Mouse (Mus musculus): Measurements from ENCODE around the gene Pate2. TPM values are rescaled to one million over a fixed set of nuclear protein-coding genes. Genes with fewer than 3 reads are reported as not detected.

Gene Pate2
- polyA plus RNA-seq, 1 experiment from 2014 or later, result 0.25 TPM

DNA sequence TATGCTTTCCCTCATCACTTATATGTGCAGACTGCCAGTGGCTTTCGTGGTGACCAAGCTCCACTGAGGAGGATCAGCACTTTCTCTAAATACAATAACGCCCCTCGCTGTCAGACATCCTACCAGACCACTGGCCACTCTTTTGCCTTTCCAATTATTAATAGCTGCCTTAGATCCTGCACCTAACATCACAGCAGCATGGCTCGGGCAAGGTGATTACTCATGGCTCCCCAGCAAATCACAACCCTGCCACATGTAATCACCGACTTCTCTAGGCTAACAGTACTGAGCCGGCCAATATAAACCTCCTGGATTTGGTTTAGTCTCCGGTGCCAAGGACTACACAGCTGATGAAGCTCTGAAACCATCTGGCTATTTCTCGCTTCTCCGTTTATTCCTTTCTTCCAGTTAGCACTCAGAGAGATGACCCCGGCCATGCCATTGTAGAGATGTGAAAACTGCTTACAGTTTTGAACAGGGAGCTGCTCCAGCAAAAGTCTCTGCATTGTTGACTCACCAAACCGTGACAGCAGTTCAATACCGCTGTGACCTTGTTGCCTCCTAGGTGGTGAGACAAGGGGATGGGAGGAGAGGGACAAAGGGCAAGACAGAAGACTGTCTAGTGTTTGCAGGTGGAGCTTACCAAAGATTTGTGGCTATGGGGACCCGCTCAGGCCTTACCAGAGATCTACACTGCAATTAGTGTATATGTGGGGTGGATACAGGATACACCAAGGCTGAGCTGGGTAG is 30.9 kb upstream of the Pate2 start:
- H3K27ac ChIP-seq, result no peak overlapping the region
- no peak for DNase-seq
- 69% methylated on average over 13 of the region's 13 CpGs for WGBS (ENCODE audit: insufficient replicate concordance)

DNA sequence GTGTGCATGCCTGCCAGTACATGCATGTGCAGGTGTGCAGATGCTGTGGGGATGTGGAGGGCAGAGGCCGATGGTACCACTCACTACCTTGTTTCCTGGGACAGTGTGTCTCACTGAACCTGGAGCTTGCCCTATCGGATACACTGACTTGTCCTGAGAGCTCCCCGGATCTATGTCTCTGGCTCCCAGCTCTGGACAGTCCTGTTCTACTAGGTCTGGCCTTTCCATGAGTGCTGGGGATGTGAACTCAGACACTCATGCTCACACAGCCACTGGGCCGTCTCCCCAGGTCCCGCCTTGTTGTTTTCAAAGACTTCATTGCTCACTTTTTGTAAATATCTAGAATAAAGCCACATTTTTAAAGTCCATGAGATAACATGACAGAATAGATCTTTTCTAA is 29.1 kb upstream of the Pate2 start:
- no peak for ATAC-seq (ENCODE audit: low read depth)
- H3K36me3 ChIP-seq, result no peaks in the 10 kb centered on the region
- 69% methylated on average over 5 of the region's 5 CpGs for WGBS (ENCODE audit: insufficient replicate concordance)

More for the DNA sequence above, 30.9 kb upstream of the Pate2 start:
- Histone ChIP-seq H3K9me3 (replicated peaks) (no peaks in the 10 kb centered on the region), H3K4me3 (replicated peaks) (no peak overlapping the region), H3K4me1 (replicated peaks) (peaks cover 12% of the 10 kb centered on the region; the same call in 1 of the 2 replicates), H3K9ac (no peak overlapping the region), H3K36me3 (no peaks in the 10 kb centered on the region), H3K4me2 (no peak overlapping the region), H3K27me3 (no peaks in the 10 kb centered on the region)
- no peak for ATAC-seq (ENCODE audit: low read depth)

DNA sequence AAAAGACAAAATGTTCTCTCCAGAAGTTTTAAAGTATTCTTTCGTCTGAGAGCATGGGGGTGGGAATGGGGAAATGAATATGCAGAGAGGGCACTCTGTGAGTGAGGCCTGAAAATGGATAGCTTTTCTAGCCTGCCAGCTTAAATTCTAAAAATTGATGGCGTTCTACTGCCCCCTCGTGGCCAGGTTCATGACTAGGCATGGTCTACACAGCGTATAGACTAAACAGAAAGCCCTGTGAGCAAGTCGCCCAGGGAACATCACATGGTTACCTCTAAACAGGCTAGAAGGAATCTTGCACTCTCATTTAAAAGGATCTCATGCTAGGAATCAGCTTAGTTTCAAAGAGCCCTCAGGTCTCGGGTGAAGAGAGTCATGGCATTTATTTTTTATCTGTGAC is 28.6 kb upstream of the Pate2 start:
- no peaks in the 10 kb centered on the region for H3K27me3 ChIP-seq
- DNase-seq, result peak; percentile 55
- H3K9me3 ChIP-seq (replicated peaks), result no peaks in the 10 kb centered on the region
- H3K4me1 ChIP-seq (replicated peaks), result peaks cover 11% of the 10 kb centered on the region; the same call in 1 of the 2 replicates
- peak; percentile 48; the same call in 1 of the 2 replicates for ATAC-seq (ENCODE audit: low read depth)
- no peak overlapping the region for H3K9ac ChIP-seq
- WGBS (ENCODE audit: insufficient replicate concordance), result 7% methylated on average over 6 of the region's 6 CpGs
- no peak overlapping the region for H3K4me2 ChIP-seq
- H3K4me3 ChIP-seq (replicated peaks), result no peak overlapping the region
- no peak overlapping the region for H3K27ac ChIP-seq
- no peaks in the 10 kb centered on the region for H3K36me3 ChIP-seq

More for the DNA sequence above, 29.1 kb upstream of the Pate2 start:
- no peak overlapping the region for H3K4me2 ChIP-seq
- no peak overlapping the region for H3K9ac ChIP-seq
- peaks cover 9% of the 10 kb centered on the region; the same call in 1 of the 2 replicates for H3K4me1 ChIP-seq (replicated peaks)
- H3K27me3 ChIP-seq, result no peaks in the 10 kb centered on the region
- no peaks in the 10 kb centered on the region for H3K9me3 ChIP-seq (replicated peaks)
- no peak for DNase-seq
- H3K27ac ChIP-seq, result no peak overlapping the region
- H3K4me3 ChIP-seq (replicated peaks), result no peak overlapping the region

DNA sequence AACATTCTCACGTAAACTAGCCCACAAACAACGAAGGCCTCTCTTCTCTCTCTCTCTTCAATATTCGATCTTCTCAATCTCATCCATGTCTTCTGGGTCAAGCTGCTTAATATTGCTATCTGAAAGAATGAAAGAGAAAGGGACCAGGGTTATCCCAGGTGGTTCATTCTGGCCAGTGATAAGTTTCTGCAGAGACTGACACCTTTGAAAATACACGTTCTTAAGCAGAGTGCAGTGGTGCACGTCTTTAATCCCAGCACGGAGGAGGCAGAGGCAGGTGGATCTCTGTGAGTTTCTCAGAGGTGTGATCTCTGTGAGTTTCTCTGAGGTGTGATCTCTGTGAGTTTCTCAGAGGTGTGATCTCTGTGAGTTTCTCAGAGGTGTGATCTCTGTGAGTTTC is 28.1 kb upstream of the Pate2 start:
- H3K4me2 ChIP-seq, result no peak overlapping the region
- 41% methylated on average over 6 of the region's 6 CpGs for WGBS (ENCODE audit: insufficient replicate concordance)
- no peaks in the 10 kb centered on the region for H3K9me3 ChIP-seq (replicated peaks)
- ATAC-seq (ENCODE audit: low read depth) (no peak), DNase-seq (no peak)
- H3K9ac ChIP-seq, result no peak overlapping the region
- no peak overlapping the region for H3K4me3 ChIP-seq (replicated peaks)
- H3K27me3 ChIP-seq, result no peaks in the 10 kb centered on the region
- no peak overlapping the region for H3K27ac ChIP-seq
- H3K36me3 ChIP-seq, result no peaks in the 10 kb centered on the region
- H3K4me1 ChIP-seq (replicated peaks), result peaks cover 16% of the 10 kb centered on the region; the same call in 1 of the 2 replicates

DNA sequence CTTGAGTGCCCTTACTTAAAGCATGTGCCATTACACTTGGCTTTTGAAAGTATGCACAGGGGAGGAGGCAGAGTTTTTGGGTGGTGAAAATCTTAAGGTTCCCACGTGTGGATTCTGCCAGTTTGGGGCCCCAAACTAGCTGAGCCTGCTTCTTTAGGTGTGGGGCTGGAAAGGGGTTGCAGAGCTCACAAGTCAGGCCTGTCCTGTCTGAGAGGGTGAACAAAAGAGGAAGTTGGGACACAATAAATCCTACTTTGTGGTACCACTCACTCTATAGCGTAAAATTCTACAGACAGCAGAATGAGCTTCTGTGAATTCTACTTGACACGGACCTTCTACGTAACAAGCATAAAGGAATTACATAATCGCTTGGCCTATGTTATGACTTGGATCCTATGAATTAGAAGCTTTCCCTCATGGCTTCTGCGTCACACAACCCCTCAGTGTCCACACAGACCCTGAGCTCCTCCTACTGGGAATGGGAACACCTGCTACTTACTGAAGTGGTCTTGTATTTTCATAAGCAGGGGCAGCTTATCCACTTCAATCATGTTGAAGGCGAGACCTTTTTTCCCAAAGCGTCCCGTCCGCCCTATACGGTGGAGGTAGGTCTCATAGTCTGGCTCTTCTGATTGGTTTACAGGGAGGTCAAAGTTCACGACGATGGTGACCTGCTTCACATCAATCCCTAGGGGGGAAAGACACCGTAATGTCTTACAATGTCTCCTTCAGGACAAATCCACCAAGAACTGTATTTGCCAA is 26.8 kb upstream of the Pate2 start:
- H3K4me1 ChIP-seq (replicated peaks), result peaks cover 12% of the 10 kb centered on the region; the same call in 1 of the 2 replicates
- no peak overlapping the region for H3K27ac ChIP-seq
- no peak overlapping the region for H3K4me3 ChIP-seq (replicated peaks)
- H3K36me3 ChIP-seq, result no peaks in the 10 kb centered on the region
- H3K4me2 ChIP-seq, result no peak overlapping the region
- WGBS (ENCODE audit: insufficient replicate concordance), result 67% methylated on average over 14 of the region's 14 CpGs
- no peaks in the 10 kb centered on the region for H3K27me3 ChIP-seq
- DNase-seq (no peak), ATAC-seq (ENCODE audit: low read depth) (no peak)
- H3K9me3 ChIP-seq (replicated peaks), result no peaks in the 10 kb centered on the region
- H3K9ac ChIP-seq, result no peak overlapping the region

DNA sequence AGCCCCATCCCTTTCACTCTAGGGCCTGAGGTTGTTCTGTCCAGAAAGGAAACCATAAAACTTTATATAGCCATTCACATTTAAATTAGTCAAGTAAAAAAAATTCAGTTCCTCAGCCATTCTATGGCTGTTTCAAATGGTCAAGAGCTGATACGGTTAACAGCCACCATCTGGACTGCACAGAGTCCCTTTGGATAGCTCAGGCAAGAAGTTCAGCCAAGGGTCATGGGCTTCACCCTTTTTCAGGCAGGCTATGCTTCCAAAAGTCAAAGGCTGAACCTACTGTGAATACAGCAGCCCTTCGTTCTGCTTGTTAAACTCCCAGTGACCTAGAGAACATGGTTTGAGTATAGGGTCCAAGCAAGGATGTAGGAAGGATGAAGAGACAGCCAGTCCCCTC is 25.4 kb upstream of the Pate2 start:
- Histone ChIP-seq H3K4me1 (replicated peaks) (peaks cover 8% of the 10 kb centered on the region; the same call in 1 of the 2 replicates), H3K4me3 (replicated peaks) (no peak overlapping the region), H3K36me3 (no peaks in the 10 kb centered on the region), H3K9me3 (replicated peaks) (no peaks in the 10 kb centered on the region), H3K27ac (no peak overlapping the region), H3K4me2 (no peak overlapping the region), H3K27me3 (no peaks in the 10 kb centered on the region), H3K9ac (no peak overlapping the region)
- ATAC-seq (ENCODE audit: low read depth) (no peak), DNase-seq (no peak)
- 68% methylated on average over 2 of the region's 2 CpGs for WGBS (ENCODE audit: insufficient replicate concordance)

DNA sequence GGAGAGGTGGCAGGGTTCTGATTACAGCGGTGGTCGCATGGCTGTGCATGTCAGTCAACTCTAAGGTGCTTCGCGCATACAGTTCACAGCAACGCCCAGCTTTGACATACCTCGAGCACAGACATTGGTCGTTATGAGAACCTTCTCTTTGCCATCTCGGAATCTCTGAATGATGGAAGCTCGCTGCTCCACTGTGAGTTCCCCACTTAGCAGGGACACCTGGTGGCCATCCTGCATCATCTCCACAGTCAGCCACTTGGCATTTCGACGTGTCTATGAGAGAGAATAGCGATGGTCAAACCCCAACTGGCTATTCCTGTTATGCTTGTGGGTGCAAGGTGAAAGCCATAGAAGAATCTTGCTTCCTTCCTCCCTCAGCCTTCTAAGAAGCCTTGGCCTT is 24.4 kb upstream of the Pate2 start:
- no peak overlapping the region for H3K27ac ChIP-seq
- peaks cover 8% of the 10 kb centered on the region; the same call in 1 of the 2 replicates for H3K4me1 ChIP-seq (replicated peaks)
- H3K4me2 ChIP-seq, result no peak overlapping the region
- H3K27me3 ChIP-seq, result no peaks in the 10 kb centered on the region
- H3K36me3 ChIP-seq, result no peaks in the 10 kb centered on the region
- ATAC-seq (ENCODE audit: low read depth) (no peak), DNase-seq (no peak)
- H3K4me3 ChIP-seq (replicated peaks), result no peak overlapping the region
- no peaks in the 10 kb centered on the region for H3K9me3 ChIP-seq (replicated peaks)
- WGBS (ENCODE audit: insufficient replicate concordance), result 61% methylated on average over 12 of the region's 12 CpGs
- no peak overlapping the region for H3K9ac ChIP-seq

DNA sequence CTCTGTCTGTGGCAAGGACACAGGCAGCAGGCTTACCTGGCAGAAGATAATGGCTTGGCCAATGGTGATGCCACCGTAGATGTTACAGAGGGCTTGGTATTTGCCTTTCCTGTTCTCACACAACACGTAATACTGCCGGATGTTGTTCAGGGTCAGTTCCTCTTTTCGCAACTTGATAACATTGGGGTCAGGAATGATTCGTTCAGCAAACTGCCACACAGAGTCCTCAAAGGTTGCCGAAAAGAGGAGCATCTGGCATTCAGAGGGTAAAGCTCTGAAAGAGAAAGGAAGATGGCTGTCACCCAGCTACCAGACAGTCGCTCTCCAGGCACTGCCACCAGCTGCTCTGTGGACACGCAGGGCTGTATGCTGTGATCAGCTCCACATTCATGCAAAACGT is 23.3 kb upstream of the Pate2 start:
- ATAC-seq (ENCODE audit: low read depth), result no peak
- Histone ChIP-seq H3K27ac (no peak overlapping the region), H3K9me3 (replicated peaks) (no peaks in the 10 kb centered on the region), H3K27me3 (no peaks in the 10 kb centered on the region), H3K9ac (no peak overlapping the region; the same call in 1 of the 2 replicates), H3K4me2 (no peak overlapping the region), H3K4me1 (replicated peaks) (peaks cover 8% of the 10 kb centered on the region; the same call in 1 of the 2 replicates), H3K4me3 (replicated peaks) (no peak overlapping the region), H3K36me3 (no peaks in the 10 kb centered on the region)
- no peak for DNase-seq
- WGBS (ENCODE audit: insufficient replicate concordance), result 14% methylated on average over 9 of the region's 9 CpGs

DNA sequence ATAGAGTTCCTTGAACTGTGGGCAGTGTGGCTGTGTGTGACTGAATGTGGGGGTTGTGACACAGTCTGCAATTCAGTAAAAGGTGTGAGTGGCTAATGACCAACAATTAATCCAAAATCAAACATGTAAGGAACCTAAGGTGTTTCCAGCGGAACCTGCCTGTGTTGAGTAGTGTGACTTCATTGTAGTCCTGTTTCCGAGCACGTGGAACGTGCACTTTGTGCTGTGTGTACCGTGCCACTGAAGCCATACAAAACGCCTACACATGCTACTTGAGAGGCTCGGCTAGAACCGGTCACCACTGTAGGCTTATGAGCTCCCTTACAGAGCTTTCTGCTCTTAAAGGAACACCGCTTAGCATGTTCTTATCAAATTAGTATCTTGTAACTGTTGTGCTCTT is 21.6 kb upstream of the Pate2 start:
- Histone ChIP-seq H3K9ac (no peak overlapping the region), H3K4me1 (replicated peaks) (peaks cover 8% of the 10 kb centered on the region; the same call in 1 of the 2 replicates), H3K4me2 (no peak overlapping the region), H3K4me3 (replicated peaks) (no peak overlapping the region), H3K27ac (no peak overlapping the region), H3K27me3 (no peaks in the 10 kb centered on the region), H3K9me3 (replicated peaks) (no peaks in the 10 kb centered on the region), H3K36me3 (no peaks in the 10 kb centered on the region)
- 76% methylated on average over 9 of the region's 9 CpGs for WGBS (ENCODE audit: insufficient replicate concordance)
- ATAC-seq (ENCODE audit: low read depth) (no peak), DNase-seq (no peak)

DNA sequence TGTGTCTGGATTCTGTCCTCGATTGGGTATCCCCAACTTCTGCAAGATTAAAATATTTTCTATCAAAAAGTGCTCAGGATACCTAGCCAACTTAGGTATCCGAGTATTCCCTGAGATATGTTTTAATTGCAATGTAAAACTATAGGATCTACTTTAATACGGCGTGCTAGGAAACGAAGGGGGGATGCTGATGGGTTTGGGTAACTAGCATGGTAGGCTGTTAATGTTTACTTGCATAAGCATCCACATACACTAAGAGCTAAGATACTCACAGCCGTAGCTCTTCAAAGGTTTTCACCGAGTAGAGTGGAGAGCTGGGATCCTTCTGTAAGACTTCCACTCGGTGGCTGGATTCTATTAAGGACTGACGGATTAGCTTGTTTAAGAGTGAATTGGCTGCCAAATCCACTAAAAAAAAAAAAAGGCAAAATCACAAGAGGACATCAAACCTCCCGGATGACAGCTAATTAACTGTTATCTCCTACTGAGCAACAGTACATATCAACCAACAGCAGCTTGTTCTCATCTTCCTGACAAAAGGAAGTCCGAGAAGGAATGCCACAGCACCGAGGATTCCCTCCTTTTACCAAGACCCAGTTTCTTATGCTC is 13.5 kb upstream of the Pate2 start:
- WGBS (ENCODE audit: insufficient replicate concordance), result 44% methylated on average over 12 of the region's 12 CpGs
- no peaks in the 10 kb centered on the region for H3K9me3 ChIP-seq (replicated peaks)

More for the DNA sequence above, 13.5 kb upstream of the Pate2 start:
- Histone ChIP-seq H3K27me3 (peaks cover 51% of the 10 kb centered on the region), H3K9ac (no peak overlapping the region), H3K27ac (no peak overlapping the region), H3K4me3 (replicated peaks) (no peak overlapping the region), H3K4me2 (no peak overlapping the region), H3K36me3 (peaks cover 12% of the 10 kb centered on the region), H3K4me1 (replicated peaks) (peaks cover 26% of the 10 kb centered on the region)
- DNase-seq (no peak), ATAC-seq (ENCODE audit: low read depth) (no peak)
